Mouse (Mus musculus) stomach, postnatal 0 days (tissue): Measurements from ENCODE around the gene Ccdc142. TPM values are rescaled to one million over a fixed set of nuclear protein-coding genes. Genes with fewer than 3 reads are reported as not detected.

Source experiments
- ATAC-seq: fragments of 200-750 bp; cut with Nextera tagmentation; 2 replicates; pipeline ENCODE4 v1.8.0; 2017; ENCODE audit not compliant: low FRiP score, low TSS enrichment
- DNase-seq: peaks from one replicate; pipeline ENCODE4 v3.0.0-alpha.2; 2016; ENCODE audit warnings: low spot score
- H3K27ac ChIP-seq: fragments of 300-500 bp; sonication (generic); replicated peaks from 2 replicates; pipeline ENCODE4 v1.5.1; 2014; ENCODE audit warnings: mild to moderate bottlenecking, control low read depth
- H3K27me3 ChIP-seq: fragments of 300-500 bp; sonication (generic); 2 replicates; pipeline ENCODE4 v1.6.1; 2014; ENCODE audit warnings: low read length; ENCODE audit not compliant: control insufficient read depth, insufficient read depth
- H3K36me3 ChIP-seq: fragments of 300-500 bp; sonication (generic); 2 replicates; pipeline ENCODE4 v1.6.1; 2014; ENCODE audit warnings: low read length, mixed read lengths; ENCODE audit not compliant: control insufficient read depth, insufficient read depth
- H3K4me1 ChIP-seq: fragments of 300-500 bp; sonication (generic); replicated peaks from 2 replicates; pipeline ENCODE4 v1.6.1; 2014; ENCODE audit warnings: antibody characterized with exemption; ENCODE audit not compliant: control insufficient read depth, insufficient read depth
- H3K4me2 ChIP-seq: fragments of 300-500 bp; sonication (generic); replicated peaks from 2 replicates; pipeline ENCODE4 v1.6.1; 2014; ENCODE audit warnings: low read depth, mild to moderate bottlenecking, control low read depth, moderate library complexity
- H3K4me3 ChIP-seq: fragments of 300-500 bp; sonication (generic); 2 replicates; pipeline ENCODE4 v1.5.1; 2014; ENCODE audit warnings: low read depth, low read length, control low read depth
- H3K9ac ChIP-seq: fragments of 300-500 bp; sonication (generic); 2 replicates; pipeline ENCODE4 v1.6.1; 2014; ENCODE audit warnings: mild to moderate bottlenecking, low read length, control low read depth, mixed read lengths
- H3K9me3 ChIP-seq: fragments of 300-500 bp; sonication (generic); 2 replicates; pipeline ENCODE4 v1.6.1; 2016; ENCODE audit warnings: low read length; ENCODE audit not compliant: control insufficient read depth
- CTCF ChIP-seq: IDR thresholded peaks from 2 replicates; pipeline ENCODE4 v1.5.1; 2016; ENCODE audit warnings: antibody characterized with exemption, low read depth, mild to moderate bottlenecking, moderate library complexity
- EP300 ChIP-seq: optimal IDR thresholded peaks from 2 replicates; pipeline ENCODE3; 2016; ENCODE audit warnings: antibody characterized with exemption
- WGBS: fragments of 180-500 bp; shearing (Covaris S2); extraction: QIAGEN DNeasy Blood & Tissue Kit; methylation state at CpG from one replicate; pipeline ENCODE4 v1.1.7; 2014; 5-methylcytosine and 5-hydroxymethylcytosine counted together
- polyA plus RNA-seq: library from polyadenylated mRNA; unstranded; fragments of >200 nt; fragmentation: Nextera tagmentation; extraction: Ambion mirVana; gene quantifications from 2 replicates; pipeline ENCODE4 v1.2.1, GENCODE M21; 2015

Ccdc142 gene
- polyA plus RNA-seq, 1 experiment from 2014 or later, result 1.1 TPM

GRCm38 (mm10) chr6:83117165-83117438 is 15.7 kb downstream of the Ccdc142 start:
- TF ChIP-seq EP300 (no peak), CTCF (no peak)
- H3K27ac ChIP-seq, result no peak overlapping the region
- H3K27me3 ChIP-seq, result no peaks in the 10 kb centered on the region
- no peak for ATAC-seq
- no peaks in the 10 kb centered on the region for H3K9me3 ChIP-seq
- H3K9ac ChIP-seq, result no peak overlapping the region
- H3K36me3 ChIP-seq, result peaks cover 5% of the 10 kb centered on the region
- WGBS, result 85% methylated on average over 4 of the region's 4 CpGs
- H3K4me2 ChIP-seq, result no peak overlapping the region
- no peak for DNase-seq
- no peak overlapping the region for H3K4me3 ChIP-seq
- no peaks in the 10 kb centered on the region for H3K4me1 ChIP-seq

- Histone ChIP-seq H3K36me3 (peaks cover 5% of the 10 kb centered on the region), H3K9ac (no peak overlapping the region), H3K27me3 (no peaks in the 10 kb centered on the region), H3K4me2 (no peak overlapping the region), H3K9me3 (no peaks in the 10 kb centered on the region), H3K4me3 (no peak overlapping the region), H3K4me1 (no peaks in the 10 kb centered on the region; the same call in 1 of the 2 replicates), H3K27ac (no peak overlapping the region)
- DNase-seq (no peak), ATAC-seq (no peak)
- WGBS, result 90% methylated on average over 13 of the region's 13 CpGs
- TF ChIP-seq CTCF (no peak), EP300 (no peak)
Measured at GRCm38 (mm10) chr6:83117616-83118015, 16.2 kb downstream of the Ccdc142 start.

- TF ChIP-seq CTCF (no peak), EP300 (no peak)
- Histone ChIP-seq H3K9ac (no peak overlapping the region), H3K27me3 (no peaks in the 10 kb centered on the region), H3K4me1 (no peaks in the 10 kb centered on the region; the same call in 1 of the 2 replicates), H3K4me3 (no peak overlapping the region), H3K9me3 (no peaks in the 10 kb centered on the region), H3K4me2 (no peak overlapping the region), H3K27ac (no peak overlapping the region), H3K36me3 (peaks cover 5% of the 10 kb centered on the region)
- DNase-seq (no peak), ATAC-seq (no peak)
- 72% methylated on average over 11 of the region's 11 CpGs for WGBS
Measured at GRCm38 (mm10) chr6:83118369-83118768, 17.0 kb downstream of the Ccdc142 start.

- H3K9ac ChIP-seq, result no peak overlapping the region
- WGBS, result 76% methylated on average over 14 of the region's 14 CpGs
- H3K4me2 ChIP-seq, result no peak overlapping the region
- no peaks in the 10 kb centered on the region for H3K9me3 ChIP-seq
- peaks cover 5% of the 10 kb centered on the region for H3K36me3 ChIP-seq
- H3K27ac ChIP-seq, result no peak overlapping the region
- TF ChIP-seq CTCF (no peak), EP300 (no peak)
- H3K27me3 ChIP-seq, result no peaks in the 10 kb centered on the region
- ATAC-seq (no peak), DNase-seq (no peak)
- no peaks in the 10 kb centered on the region; the same call in none of the 2 replicates for H3K4me1 ChIP-seq
- no peak overlapping the region for H3K4me3 ChIP-seq
Measured at GRCm38 (mm10) chr6:83118825-83119733, 17.7 kb downstream of the Ccdc142 start.

GRCm38 (mm10) chr6:83119734-83120051 is 18.3 kb downstream of the Ccdc142 start:
- Histone ChIP-seq H3K4me3 (no peak overlapping the region), H3K27ac (no peak overlapping the region), H3K9me3 (no peaks in the 10 kb centered on the region), H3K4me2 (no peak overlapping the region), H3K27me3 (no peaks in the 10 kb centered on the region), H3K9ac (no peak overlapping the region), H3K4me1 (no peaks in the 10 kb centered on the region; the same call in none of the 2 replicates), H3K36me3 (peaks cover 5% of the 10 kb centered on the region)
- ATAC-seq (no peak), DNase-seq (no peak)
- TF ChIP-seq CTCF (no peak), EP300 (no peak)
- WGBS, result 65% methylated on average over 7 of the region's 7 CpGs
